Mouse (Mus musculus) heart, adult 2 months (tissue): ENCODE results near the gene Znrd1. TPM values are rescaled to one million over a fixed set of nuclear protein-coding genes. Genes with fewer than 3 reads are reported as not detected.

Experiments
- DNase-seq, 2 experiments: peaks; one replicate each; pipeline ENCODE4 v3.0.0; 2021
- H3K27ac ChIP-seq: fragments of 200-600 bp; 2 replicates; pipeline ENCODE4 v1.8.1; 2022
- H3K27me3 ChIP-seq: fragments of 200-500 bp; 2 replicates; pipeline ENCODE4 v1.6.1; 2012; ENCODE audit warnings: mild to moderate bottlenecking, low read length, inconsistent platforms, mixed read lengths; ENCODE audit not compliant: control insufficient read depth, insufficient read depth
- H3K36me3 ChIP-seq: fragments of 200-500 bp; 2 replicates; pipeline ENCODE4 v1.6.1; 2012; ENCODE audit warnings: low read length, inconsistent platforms; ENCODE audit not compliant: control insufficient read depth, insufficient read depth
- H3K4me1 ChIP-seq: fragments of 200-500 bp; 2 replicates; pipeline ENCODE4 v1.6.1; 2011; ENCODE audit warnings: low read length; ENCODE audit not compliant: control insufficient read depth, insufficient read depth
- H3K4me3 ChIP-seq: fragments of 200-600 bp; 2 replicates; pipeline ENCODE4 v1.8.1; 2022
- H3K79me2 ChIP-seq: fragments of 200-500 bp; replicated peaks from 2 replicates; pipeline ENCODE4 v1.6.1; 2012; ENCODE audit warnings: mild to moderate bottlenecking, inconsistent platforms, low read length, moderate library complexity, mixed read lengths; ENCODE audit not compliant: control insufficient read depth, insufficient read depth
- H3K9ac ChIP-seq: fragments of 200-500 bp; 2 replicates; pipeline ENCODE4 v1.6.1; 2012; ENCODE audit warnings: low read depth, mild to moderate bottlenecking, control low read depth, inconsistent platforms, low read length, mixed read lengths
- CTCF ChIP-seq: fragments of 200-600 bp; IDR thresholded peaks from 2 replicates; pipeline ENCODE4 v1.8.1; 2022; ENCODE audit warnings: antibody characterized with exemption, mild to moderate bottlenecking, moderate library complexity
- EP300 ChIP-seq: fragments of 200-500 bp; IDR thresholded peaks from 2 replicates; pipeline ENCODE4 v1.6.1; 2011; ENCODE audit warnings: low read depth, low read length, control low read depth; ENCODE audit not compliant: insufficient read depth
- POLR2A ChIP-seq: fragments of 200-500 bp; IDR thresholded peaks from 2 replicates; pipeline ENCODE4 v1.6.1; 2011; ENCODE audit warnings: mild to moderate bottlenecking, low read depth, low read length, control low read depth; ENCODE audit not compliant: insufficient read depth
- WGBS: fragments of 180-500 bp; shearing (Covaris S2); methylation state at CpG from one replicate; pipeline ENCODE4 v1.1.7; 2018; 5-methylcytosine and 5-hydroxymethylcytosine counted together
- intact Hi-C: fragments of 180-260 bp; cut with DNase I; formaldehyde crosslinking; loops from one replicate; pipeline ENCODE4 v1.15.1; 2025
- polyA plus RNA-seq: library from polyadenylated mRNA; depleted of rRNA; stranded (reverse); fragments of >200 nt; gene quantifications from 2 replicates; pipeline ENCODE4 v1.2.3, GENCODE M21; 2012
- total RNA-seq, 2 experiments: library from RNA; stranded (reverse); gene quantifications; 2 replicates each; pipeline ENCODE4 v1.2.3; 2021

Znrd1 gene
- total and polyA plus RNA-seq, 3 experiments = 19.8 to 29.0 (median 25.9) TPM

DNA sequence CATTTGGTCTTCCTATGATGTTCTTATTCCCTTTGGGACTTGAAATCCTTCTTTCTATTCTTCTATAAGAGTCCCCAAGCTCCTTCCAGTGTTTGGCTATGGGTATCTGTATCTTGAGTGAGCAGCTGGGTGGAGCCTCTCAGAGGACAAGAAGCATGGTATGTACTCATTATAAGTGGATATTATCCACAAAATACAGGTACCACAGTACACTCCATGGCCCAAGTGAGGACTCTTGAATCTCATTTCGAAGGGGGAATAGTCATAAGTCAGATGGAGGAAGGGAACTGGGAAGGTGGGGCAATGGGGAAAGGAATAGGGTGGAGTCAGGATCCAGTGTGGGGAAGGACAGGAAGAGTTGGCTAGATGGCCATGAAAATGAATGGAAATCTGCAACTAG is 5.3 kb downstream of the Znrd1 start:
- no peaks in the 10 kb centered on the region for H3K79me2 ChIP-seq
- peaks cover 2% of the 10 kb centered on the region; the same call in 1 of the 2 replicates for H3K36me3 ChIP-seq
- no peak overlapping the region for H3K27ac ChIP-seq
- H3K9ac ChIP-seq = no peak overlapping the region
- no peaks in the 10 kb centered on the region for H3K27me3 ChIP-seq
- TF ChIP-seq CTCF (no peak), EP300 (no peak), POLR2A (no peak)
- WGBS = 86% methylated on average over 1 of the region's 1 CpGs
- H3K4me3 ChIP-seq = no peak overlapping the region
- intact Hi-C loops = no loop called here
- DNase-seq = no peak
- H3K4me1 ChIP-seq = peaks cover 2% of the 10 kb centered on the region

- Histone ChIP-seq H3K79me2 (no peaks in the 10 kb centered on the region), H3K4me3 (no peak overlapping the region), H3K27me3 (no peaks in the 10 kb centered on the region), H3K4me1 (peaks cover 2% of the 10 kb centered on the region), H3K27ac (no peak overlapping the region), H3K9ac (no peak overlapping the region), H3K36me3 (peaks cover 2% of the 10 kb centered on the region; the same call in 1 of the 2 replicates)
- WGBS = 94% methylated on average over 2 of the region's 2 CpGs
- no peak for DNase-seq
- intact Hi-C loops = no loop called here
- no peak for TF ChIP-seq CTCF
- TF ChIP-seq POLR2A = no peak
- no peak for TF ChIP-seq EP300
These were observed 5.7 kb downstream of the Znrd1 start for GRCm38 (mm10) chr17:36952631-36953030.

- H3K79me2 ChIP-seq = no peaks in the 10 kb centered on the region
- peak; percentile 93 to 96 for DNase-seq
- no peaks in the 10 kb centered on the region for H3K27me3 ChIP-seq
- TF ChIP-seq EP300 (peak; percentile 89), POLR2A (peak; percentile 90), CTCF (no peak)
- peak within 1 kb of the TSS; percentile 56 for H3K9ac ChIP-seq
- WGBS = 2% methylated on average over 36 of the region's 36 CpGs
- H3K27ac ChIP-seq = peak within 1 kb of the TSS; percentile 88
- intact Hi-C loops = no loop called here
- H3K36me3 ChIP-seq = peaks cover 2% of the 10 kb centered on the region; the same call in 1 of the 2 replicates
- peaks cover 2% of the 10 kb centered on the region for H3K4me1 ChIP-seq
- peak within 1 kb of the TSS; percentile 84 for H3K4me3 ChIP-seq
These were observed 7.1 kb downstream of the Znrd1 start, which contains the start of gene Ppp1r11 for GRCm38 (mm10) chr17:36950981-36951947. TSS of gene Ppp1r11 (minus strand) at chr17:36951741.

DNA sequence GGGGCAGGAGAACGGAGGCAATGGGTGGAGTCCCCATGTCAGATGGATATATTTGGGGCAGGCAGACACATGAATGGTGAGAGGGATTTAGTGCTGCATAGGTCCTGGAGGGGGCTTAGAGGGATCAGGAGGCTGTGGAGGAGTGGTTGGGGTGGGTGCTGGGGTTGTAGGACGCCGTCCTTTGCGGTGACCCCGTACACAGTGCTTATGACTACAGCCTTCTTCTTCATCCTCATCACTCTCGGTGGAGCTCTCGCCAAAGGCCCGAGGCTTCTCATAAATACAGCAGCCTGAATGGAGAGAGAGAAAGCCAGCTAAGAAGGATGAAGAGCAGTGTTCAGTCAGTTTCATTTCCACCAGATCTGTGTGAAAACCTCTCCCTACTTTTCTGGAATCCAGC is 9.1 kb downstream of the Znrd1 start:
- Histone ChIP-seq H3K27ac (no peak overlapping the region), H3K4me1 (peaks cover 2% of the 10 kb centered on the region), H3K4me3 (no peak overlapping the region), H3K27me3 (no peaks in the 10 kb centered on the region), H3K36me3 (peaks cover 2% of the 10 kb centered on the region; the same call in 1 of the 2 replicates), H3K79me2 (no peaks in the 10 kb centered on the region), H3K9ac (no peak overlapping the region)
- intact Hi-C loops = no loop called here
- DNase-seq = no peak
- WGBS = 85% methylated on average over 8 of the region's 8 CpGs
- TF ChIP-seq CTCF = no peak
- TF ChIP-seq POLR2A = no peak
- TF ChIP-seq EP300 = no peak

- Histone ChIP-seq H3K27ac (peak overlapping the region; percentile 72; the same call in 1 of the 2 replicates), H3K9ac (no peak overlapping the region), H3K4me1 (peaks cover 2% of the 10 kb centered on the region), H3K36me3 (peaks cover 2% of the 10 kb centered on the region; the same call in 1 of the 2 replicates), H3K79me2 (no peaks in the 10 kb centered on the region), H3K27me3 (no peaks in the 10 kb centered on the region), H3K4me3 (no peak overlapping the region)
- no peak for DNase-seq
- intact Hi-C loops = no loop called here
- no peak for TF ChIP-seq CTCF
- 0 out of 2 replicates have a peak, but pooled peaks have one; percentile 7 for TF ChIP-seq POLR2A
- 77% methylated on average over 1 of the region's 1 CpGs for WGBS
These were observed 10.1 kb downstream of the Znrd1 start for GRCm38 (mm10) chr17:36948286-36948685.
